ENCODE assay signal across 9 mouse cellular contexts in the genomic region with DNA sequence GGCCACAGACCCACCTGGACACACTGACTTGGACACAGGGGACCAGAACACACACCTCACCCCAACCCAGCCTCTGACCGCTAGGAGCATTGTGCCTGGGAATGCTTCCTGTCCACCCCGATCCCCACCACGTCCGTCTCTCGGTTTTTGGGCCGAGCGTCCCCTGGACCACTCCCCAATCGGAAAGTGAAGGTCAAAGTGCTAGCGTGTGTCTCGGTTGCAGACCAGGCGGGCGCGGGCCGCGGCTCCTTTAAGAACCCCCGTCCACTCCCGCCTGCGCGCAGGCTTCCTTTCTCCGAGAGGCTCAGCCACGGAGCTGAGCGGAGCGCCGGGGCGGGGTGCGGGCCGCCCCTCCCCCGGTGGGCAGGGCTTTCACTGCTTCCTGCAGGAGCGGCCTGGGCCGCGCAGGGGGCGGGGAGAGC. TPM values are rescaled to one million over a fixed set of nuclear protein-coding genes. Genes with fewer than 3 reads are reported as not detected.
DNase-seq lines count a peak whose midpoint lies in the region; ATAC-seq and TF ChIP-seq lines count a peak whose summit lies in the region.
"Had no signal": no experiment of that assay in that cellular context is flagged by ENCODE, and none has a peak within 500 bp of the region (broad histone marks: within the 10 kb centered on the region; RNA-seq: fewer than 3 reads in every experiment).

No protein-coding gene starts in this region.

- H3K27me3 ChIP-seq in erythroblast, embryonic 14.5 days (ENCODE audit: control insufficient read depth) = peaks cover 45% of the 10 kb centered on the region
- H3K27me3 ChIP-seq in heart, embryonic 12.5 days (replicated peaks) = 0 out of 2 replicates have a peak, but pooled peaks cover 5% of the 10 kb centered on the region
- H3K27me3 ChIP-seq in kidney, postnatal 0 days (ENCODE audit: insufficient read depth, low read length) = no peaks in the 10 kb centered on the region
- peaks cover 25% of the 10 kb centered on the region for H3K27me3 ChIP-seq in liver, embryonic 14.5 days (ENCODE audit: control insufficient read depth, insufficient read depth, low read length)
- no peaks in the 10 kb centered on the region for H3K27me3 ChIP-seq in stomach, postnatal 0 days (ENCODE audit: control insufficient read depth, insufficient read depth, low read length)

- peak; percentile 21; the same call in 1 of the 2 replicates for TF ChIP-seq POLR2A in brain, embryonic 14.5 days (IDR thresholded peaks at IDR 0.05; ENCODE audit: borderline replicate concordance, extremely low read depth, insufficient read depth, insufficient read length, poor library complexity, severe bottlenecking)

- under 1% methylated on average over 32 of the region's 32 CpGs for WGBS in heart, embryonic 12.5 days
- WGBS in kidney, postnatal 0 days = under 1% methylated on average over 25 of the region's 32 CpGs
- 0% methylated on average over 30 of the region's 32 CpGs for WGBS in liver, embryonic 14.5 days (ENCODE audit: insufficient replicate concordance)
- WGBS in stomach, postnatal 0 days = under 1% methylated on average over 29 of the region's 32 CpGs

- peak; percentile 24; the same call in 1 of the 2 replicates for TF ChIP-seq CTCF in brain, embryonic 14.5 days (IDR thresholded peaks at IDR 0.05; ENCODE audit: borderline replicate concordance, extremely low read depth, insufficient read depth, insufficient read length)
- TF ChIP-seq CTCF in kidney, postnatal 0 days (IDR thresholded peaks at IDR 0.05; ENCODE audit: low read depth) = peak; percentile 32; the same call in 1 of the 2 replicates
- peak; percentile 45 for TF ChIP-seq CTCF in liver, embryonic 14.5 days (IDR thresholded peaks at IDR 0.05; ENCODE audit: low read depth)
- TF ChIP-seq CTCF in stomach, postnatal 0 days (IDR thresholded peaks at IDR 0.05; ENCODE audit: low read depth) = peak; percentile 40; the same call in 1 of the 2 replicates

- H3K4me2 ChIP-seq in heart, embryonic 12.5 days = peak overlapping the region; percentile 95
- H3K4me2 ChIP-seq in kidney, postnatal 0 days (ENCODE audit: low read length) = peak overlapping the region; percentile 95
- peak overlapping the region; percentile 82 for H3K4me2 ChIP-seq in liver, embryonic 14.5 days (ENCODE audit: low read depth)
- peak overlapping the region; percentile 91 for H3K4me2 ChIP-seq in stomach, postnatal 0 days (replicated peaks; ENCODE audit: low read depth)

- no peak for TF ChIP-seq EP300 in liver, embryonic 14.5 days (IDR thresholded peaks at IDR 0.05; ENCODE audit: low read depth)
- TF ChIP-seq EP300 in stomach, postnatal 0 days (optimal IDR thresholded peaks at IDR 0.05) = no peak

- H3K9me3 ChIP-seq in erythroblast, embryonic 14.5 days (ENCODE audit: control insufficient read depth, low read length) = peaks cover 2% of the 10 kb centered on the region; the same call in 1 of the 2 replicates
- H3K9me3 ChIP-seq in heart, embryonic 12.5 days (replicated peaks) = no peaks in the 10 kb centered on the region
- no peaks in the 10 kb centered on the region for H3K9me3 ChIP-seq in kidney, postnatal 0 days (replicated peaks; ENCODE audit: low read length)
- H3K9me3 ChIP-seq in liver, embryonic 14.5 days (ENCODE audit: control insufficient read depth, low read length) = no peaks in the 10 kb centered on the region
- no peaks in the 10 kb centered on the region for H3K9me3 ChIP-seq in stomach, postnatal 0 days (ENCODE audit: control insufficient read depth, low read length)

- peak; percentile 95 for DNase-seq in CD4-positive, CD25-positive, alpha-beta regulatory T cell, adult 2 months (ENCODE audit: low read depth, low spot score)
- DNase-seq in brain, embryonic 14.5 days (ENCODE audit: low read depth) = peak; percentile 98
- peak; percentile 96 for DNase-seq in kidney, postnatal 0 days (ENCODE audit: low spot score)
- DNase-seq in liver, embryonic 14.5 days (ENCODE audit: low read depth in 3 of 3, low spot score in 3 of 3) = peak; percentile 78 to 82 (median 79)
- peak; percentile 88 for DNase-seq in neural tube, embryonic 10.5 days (ENCODE audit: extremely low spot score, low spot score)
- peak; percentile 96 for DNase-seq in stomach, postnatal 0 days (ENCODE audit: low spot score)

- ATAC-seq in heart, embryonic 12.5 days (ENCODE audit: insufficient number of reproducible peaks, low FRiP score) = peak; percentile 82
- peak; percentile 69 for ATAC-seq in kidney, postnatal 0 days (replicated peaks; ENCODE audit: low FRiP score, low read depth)
- peak; percentile 81 for ATAC-seq in liver, embryonic 14.5 days (ENCODE audit: insufficient read depth)
- ATAC-seq in stomach, postnatal 0 days (ENCODE audit: low FRiP score, low TSS enrichment) = peak; percentile 78

- peaks cover 77% of the 10 kb centered on the region for H3K4me1 ChIP-seq in erythroblast, embryonic 14.5 days (ENCODE audit: control insufficient read depth)
- H3K4me1 ChIP-seq in heart, embryonic 12.5 days (replicated peaks) = peaks cover 72% of the 10 kb centered on the region
- H3K4me1 ChIP-seq in kidney, postnatal 0 days (replicated peaks; ENCODE audit: insufficient read depth, low read length) = peaks cover 52% of the 10 kb centered on the region
- peaks cover 7 to 32% of the 10 kb centered on the region in 2 experiments; a peak in 3 of 4 replicates for H3K4me1 ChIP-seq in liver, embryonic 14.5 days (replicated peaks; ENCODE audit: control insufficient read depth in 2 of 2, insufficient read depth in 2 of 2, low read length in 1 of 2)
- peaks cover 19% of the 10 kb centered on the region for H3K4me1 ChIP-seq in stomach, postnatal 0 days (replicated peaks; ENCODE audit: control insufficient read depth, insufficient read depth)

- H3K36me3 ChIP-seq in erythroblast, embryonic 14.5 days (ENCODE audit: control insufficient read depth) = peaks cover 4% of the 10 kb centered on the region; the same call in 1 of the 2 replicates
- H3K36me3 ChIP-seq in heart, embryonic 12.5 days = no peaks in the 10 kb centered on the region
- H3K36me3 ChIP-seq in kidney, postnatal 0 days (ENCODE audit: insufficient read depth, low read length) = no peaks in the 10 kb centered on the region
- H3K36me3 ChIP-seq in liver, embryonic 14.5 days (replicated peaks; ENCODE audit: control insufficient read depth, insufficient read depth, low read depth) = no peaks in the 10 kb centered on the region
- H3K36me3 ChIP-seq in stomach, postnatal 0 days (ENCODE audit: control insufficient read depth, insufficient read depth, low read length) = no peaks in the 10 kb centered on the region

- peak overlapping the region; percentile 65 for H3K4me3 ChIP-seq in erythroblast, embryonic 14.5 days (replicated peaks)
- peak overlapping the region; percentile 97 for H3K4me3 ChIP-seq in heart, embryonic 12.5 days
- peak overlapping the region; percentile 91 for H3K4me3 ChIP-seq in kidney, postnatal 0 days (replicated peaks; ENCODE audit: low read depth, low read length)
- peak overlapping the region; percentile 62 to 82 for H3K4me3 ChIP-seq in liver, embryonic 14.5 days (ENCODE audit: insufficient read depth in 1 of 2, low read depth in 2 of 2, low read length in 2 of 2)
- H3K4me3 ChIP-seq in stomach, postnatal 0 days (ENCODE audit: low read depth, low read length) = peak overlapping the region; percentile 53

- peak overlapping the region; percentile 89 for H3K27ac ChIP-seq in heart, embryonic 12.5 days (ENCODE audit: poor library complexity, severe bottlenecking)
- H3K27ac ChIP-seq in kidney, postnatal 0 days = peak overlapping the region; percentile 95
- H3K27ac ChIP-seq in liver, embryonic 14.5 days = peak overlapping the region; percentile 35
- peak overlapping the region; percentile 95 for H3K27ac ChIP-seq in stomach, postnatal 0 days (replicated peaks)

- H3K9ac ChIP-seq in heart, embryonic 12.5 days = peak overlapping the region; percentile 74
- peak overlapping the region; percentile 95 for H3K9ac ChIP-seq in kidney, postnatal 0 days (ENCODE audit: low read depth, low read length)
- peak overlapping the region; percentile 71 for H3K9ac ChIP-seq in liver, embryonic 14.5 days (replicated peaks)
- peak overlapping the region; percentile 91 for H3K9ac ChIP-seq in stomach, postnatal 0 days (ENCODE audit: low read length)

RNA-seq across cellular contexts. Expression of a gene that starts 0.4 kb away (rescaled TPM):
- polyA plus RNA-seq in brain, embryonic 14.5 days (2012; rRNA removed) = 71.0 and 104 TPM in 2 replicates
- polyA plus RNA-seq in erythroblast, embryonic 14.5 days (2012) = 4.5 and 4.9 TPM in 2 replicates
- polyA plus RNA-seq in heart, embryonic 12.5 days (2016; fragmentation: Nextera tagmentation; extraction: Ambion mirVana) = 9.3 and 10.2 TPM in 2 replicates
- 10.9 and 11.3 TPM in 2 replicates for polyA plus RNA-seq in kidney, postnatal 0 days (2015; fragmentation: Nextera tagmentation; extraction: Ambion mirVana)
- polyA plus RNA-seq in liver, embryonic 14.5 days (2012; rRNA removed) = 6.3 and 7.3 TPM in 2 replicates
- polyA plus RNA-seq in liver, embryonic 14.5 days (2014; fragmentation: Nextera tagmentation; extraction: Ambion mirVana) = 2.2 TPM in 2 replicates
- polyA plus RNA-seq in stomach, postnatal 0 days (2015; fragmentation: Nextera tagmentation; extraction: Ambion mirVana) = 5.9 and 7.9 TPM in 2 replicates

RNA-seq across cellular contexts. Expression of a gene that starts 3.4 kb away (rescaled TPM):
- 280 and 349 TPM in 2 replicates for polyA plus RNA-seq in brain, embryonic 14.5 days (2012; rRNA removed)
- 0.09 and 0.19 TPM in 2 replicates for polyA plus RNA-seq in erythroblast, embryonic 14.5 days (2012)
- 3.7 and 4.8 TPM in 2 replicates for polyA plus RNA-seq in heart, embryonic 12.5 days (2016; fragmentation: Nextera tagmentation; extraction: Ambion mirVana)
- polyA plus RNA-seq in kidney, postnatal 0 days (2015; fragmentation: Nextera tagmentation; extraction: Ambion mirVana) = 5.8 and 6.4 TPM in 2 replicates
- polyA plus RNA-seq in liver, embryonic 14.5 days (2012; rRNA removed) = 4.1 and 4.8 TPM in 2 replicates
- 0.67 and 1.00 TPM in 2 replicates for polyA plus RNA-seq in liver, embryonic 14.5 days (2014; fragmentation: Nextera tagmentation; extraction: Ambion mirVana)
- polyA plus RNA-seq in stomach, postnatal 0 days (2015; fragmentation: Nextera tagmentation; extraction: Ambion mirVana) = 2.4 and 3.0 TPM in 2 replicates

RNA-seq across cellular contexts. Expression of a gene that starts 22.0 kb away (rescaled TPM):
- 0.57 and 0.75 TPM in 2 replicates for polyA plus RNA-seq in brain, embryonic 14.5 days (2012; rRNA removed)
- polyA plus RNA-seq in erythroblast, embryonic 14.5 days (2012) = 0.01 TPM in 2 replicates
- polyA plus RNA-seq in heart, embryonic 12.5 days (2016; fragmentation: Nextera tagmentation; extraction: Ambion mirVana) = 0.72 and 1.4 TPM in 2 replicates
- 1.9 and 2.2 TPM in 2 replicates for polyA plus RNA-seq in kidney, postnatal 0 days (2015; fragmentation: Nextera tagmentation; extraction: Ambion mirVana)
- 0.76 and 1.1 TPM in 2 replicates for polyA plus RNA-seq in liver, embryonic 14.5 days (2012; rRNA removed)
- polyA plus RNA-seq in liver, embryonic 14.5 days (2014; fragmentation: Nextera tagmentation; extraction: Ambion mirVana) = 2.3 and 2.7 TPM in 2 replicates
- polyA plus RNA-seq in stomach, postnatal 0 days (2015; fragmentation: Nextera tagmentation; extraction: Ambion mirVana) = 1.8 and 1.9 TPM in 2 replicates

RNA-seq across cellular contexts. Expression of a gene that starts 22.9 kb away (rescaled TPM):
- 11.6 and 16.6 TPM in 2 replicates for polyA plus RNA-seq in brain, embryonic 14.5 days (2012; rRNA removed)
- polyA plus RNA-seq in erythroblast, embryonic 14.5 days (2012) = 1.3 and 2.4 TPM in 2 replicates
- polyA plus RNA-seq in heart, embryonic 12.5 days (2016; fragmentation: Nextera tagmentation; extraction: Ambion mirVana) = 29.4 and 30.2 TPM in 2 replicates
- polyA plus RNA-seq in kidney, postnatal 0 days (2015; fragmentation: Nextera tagmentation; extraction: Ambion mirVana) = 34.8 and 36.0 TPM in 2 replicates
- 2.8 and 3.3 TPM in 2 replicates for polyA plus RNA-seq in liver, embryonic 14.5 days (2012; rRNA removed)
- polyA plus RNA-seq in liver, embryonic 14.5 days (2014; fragmentation: Nextera tagmentation; extraction: Ambion mirVana) = 3.5 and 4.2 TPM in 2 replicates
- polyA plus RNA-seq in stomach, postnatal 0 days (2015; fragmentation: Nextera tagmentation; extraction: Ambion mirVana) = 19.5 and 20.9 TPM in 2 replicates

RNA-seq across cellular contexts. Expression of a gene that starts 26.1 kb away (rescaled TPM):
- not detected in 2 replicates for polyA plus RNA-seq in brain, embryonic 14.5 days (2012; rRNA removed)
- polyA plus RNA-seq in erythroblast, embryonic 14.5 days (2012) = not detected in 2 replicates
- polyA plus RNA-seq in heart, embryonic 12.5 days (2016; fragmentation: Nextera tagmentation; extraction: Ambion mirVana) = not detected in 2 replicates
- not detected in 2 replicates for polyA plus RNA-seq in kidney, postnatal 0 days (2015; fragmentation: Nextera tagmentation; extraction: Ambion mirVana)
- not detected in 2 replicates for polyA plus RNA-seq in liver, embryonic 14.5 days (2012; rRNA removed)
- polyA plus RNA-seq in liver, embryonic 14.5 days (2014; fragmentation: Nextera tagmentation; extraction: Ambion mirVana) = not detected in 2 replicates
- polyA plus RNA-seq in stomach, postnatal 0 days (2015; fragmentation: Nextera tagmentation; extraction: Ambion mirVana) = 0.06 and 0.07 TPM in 2 replicates
- polyA plus RNA-seq: gonadal fat pad, adult 2 months had no signal

Comparison
In these comparisons a context has a peak if more than half of its experiments do, and no peak if none do; other contexts are left out.
1. Peak in every context shown above with its lines: DNase-seq, ATAC-seq, H3K4me3 ChIP-seq and H3K27ac ChIP-seq.
2. H3K27ac ChIP-seq: peak in every context shown above with its lines; median percentile 95 in kidney, postnatal 0 days; 95 in stomach, postnatal 0 days; 89 in heart, embryonic 12.5 days; 35 in liver, embryonic 14.5 days.
3. RNA of a gene that starts 3.4 kb away (polyA plus RNA-seq): 280 to 349 TPM in brain, embryonic 14.5 days; 5.8 to 6.4 TPM in kidney, postnatal 0 days, 0.67 to 4.8 TPM in liver, embryonic 14.5 days, 3.7 to 4.8 TPM in heart, embryonic 12.5 days, 2.4 to 3.0 TPM in stomach, postnatal 0 days and 0.09 to 0.19 TPM in erythroblast, embryonic 14.5 days; every median in the first group is over 10 times any median in the second.